Mouse (Mus musculus) T-helper 2 cell (primary cell): Measurements from ENCODE around the gene Dkc1.

Source experiments
- in situ Hi-C: fragments of 300-600 bp; cut with MboI, MseI; formaldehyde crosslinking; loops from one replicate; pipeline ENCODE4 v1.15.1; 2025; ENCODE audit warnings: high pct_unique_total_duplicates

Gene Dkc1

DNA sequence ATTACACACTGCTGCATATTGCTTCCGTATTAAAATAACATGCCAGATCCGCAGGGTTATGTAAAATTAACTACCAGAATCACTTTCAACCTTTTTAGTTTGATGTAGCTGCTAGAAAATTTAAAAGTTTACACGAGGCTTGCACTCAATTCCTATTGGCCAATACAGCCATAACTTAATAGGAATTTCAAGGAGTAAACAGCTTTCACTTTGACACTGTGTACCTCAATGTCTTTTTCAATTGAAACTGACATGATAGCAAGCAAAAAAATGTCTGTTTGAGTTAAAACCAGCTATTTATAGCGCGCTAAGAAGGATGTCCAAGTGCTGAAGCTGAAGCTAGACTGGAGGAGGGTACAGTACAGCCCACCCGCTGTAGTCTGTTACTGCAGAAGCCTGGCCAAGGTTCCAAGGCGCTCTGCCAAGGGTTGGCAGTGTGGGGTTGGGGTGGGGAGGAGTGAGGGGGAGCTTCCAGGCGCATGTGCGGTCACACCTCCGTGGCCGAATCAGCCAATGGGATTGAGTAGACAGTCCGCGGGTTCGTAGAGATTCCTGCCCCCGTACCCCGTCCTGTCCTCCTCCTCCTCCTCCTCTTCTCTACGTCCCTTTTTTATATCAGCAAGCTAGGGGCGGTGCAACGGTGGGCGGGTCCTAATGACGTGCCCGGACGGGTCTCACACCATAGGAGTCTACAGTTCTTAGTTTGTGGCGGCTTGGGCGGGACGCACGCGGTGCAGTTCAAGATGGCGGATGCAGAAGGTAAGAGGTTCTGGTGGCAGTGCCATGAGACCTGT, at the start of gene Dkc1:
TSS of gene Dkc1 (plus strand) at position 486 of the 794 bp plus-strand sequence.
- in situ Hi-C loops, result no loop called here

DNA sequence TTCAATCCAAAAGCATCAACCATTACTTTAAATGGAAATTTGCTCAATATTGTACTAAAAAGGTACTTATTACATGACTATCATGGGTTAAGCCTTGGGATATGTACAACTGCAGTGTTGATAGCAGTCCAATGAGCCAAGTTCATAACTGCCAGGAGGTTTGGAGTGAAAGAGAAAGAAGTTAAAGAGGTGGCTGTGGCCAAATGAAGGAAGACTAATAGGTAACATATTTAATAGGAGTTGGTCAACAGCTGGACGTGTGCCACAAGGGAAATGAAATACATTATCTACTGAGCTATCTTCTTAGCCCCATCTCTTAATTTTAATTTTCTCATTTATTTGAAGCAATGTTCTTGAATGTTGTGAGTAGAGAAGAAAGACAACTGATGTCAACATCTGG, 49.7 kb upstream of the Dkc1 start:
- in situ Hi-C loops, result no loop called here

DNA sequence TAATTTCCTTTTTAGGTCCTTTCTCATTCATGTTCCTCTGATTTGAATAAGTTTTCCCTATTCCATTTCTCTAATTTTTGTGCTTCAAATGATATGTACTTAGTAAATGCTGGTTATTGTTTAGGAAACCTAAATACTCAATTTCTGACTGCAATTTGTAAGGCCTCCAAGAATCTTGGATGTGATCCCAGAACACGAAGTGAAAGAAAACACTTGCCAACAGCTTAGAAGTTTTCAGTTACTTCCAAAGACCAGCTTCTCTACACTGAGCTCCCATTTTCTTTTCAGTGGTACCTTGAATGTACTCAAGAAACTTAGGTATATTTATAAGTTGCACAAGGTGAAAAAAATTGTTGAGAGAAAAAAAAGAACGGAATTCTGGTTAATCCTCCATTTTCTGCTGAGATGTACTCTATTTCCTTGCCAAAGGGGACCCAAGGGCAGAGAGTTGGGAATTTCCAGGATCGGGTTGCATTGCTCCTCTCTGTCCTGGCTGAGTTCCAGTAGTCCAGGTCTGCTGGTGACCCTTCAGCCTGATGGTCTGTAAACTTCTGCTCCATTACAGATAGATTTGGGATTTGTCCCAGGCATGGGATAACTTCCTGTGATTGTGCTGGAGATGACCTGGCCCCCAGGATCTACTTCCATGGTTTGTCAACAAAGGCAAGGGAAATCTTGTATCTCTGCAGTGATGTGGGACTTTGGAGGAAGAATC, 48.6 kb upstream of the Dkc1 start:
- in situ Hi-C loops, result no loop called here

DNA sequence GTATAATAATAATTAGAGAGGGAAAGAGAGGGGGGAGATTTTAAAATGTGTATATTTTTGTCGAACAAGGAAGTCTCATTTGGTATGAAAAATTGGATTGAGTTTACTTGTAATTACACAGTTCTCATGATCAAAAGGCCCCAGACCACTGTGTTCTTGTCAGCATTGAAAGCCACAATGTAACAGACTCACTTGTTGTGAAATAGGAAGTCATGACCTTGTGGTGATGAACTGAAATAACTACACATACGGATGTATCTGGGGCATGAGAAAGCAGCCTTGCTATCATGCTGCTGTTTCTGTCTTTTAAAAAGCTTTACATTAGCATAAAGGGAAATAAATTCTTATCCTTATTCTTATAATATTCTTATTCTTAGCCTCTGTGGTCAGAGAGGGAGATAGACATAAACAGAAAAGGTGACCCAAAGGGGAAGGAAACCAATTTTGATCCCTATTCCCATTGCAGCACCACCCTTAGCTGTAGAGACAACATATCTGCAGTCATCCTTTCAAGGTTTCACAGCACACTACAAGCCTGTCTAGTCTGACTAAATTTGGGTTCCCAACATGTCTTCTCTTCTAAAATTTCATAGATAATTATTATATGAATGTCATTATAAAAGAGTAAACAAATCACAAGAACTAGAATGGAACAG, 39.4 kb upstream of the Dkc1 start:
- in situ Hi-C loops, result loop anchor here (10.0 kb wide), 1 partner anchor 1679 kb away; no protein-coding TSS in a partner anchor

DNA sequence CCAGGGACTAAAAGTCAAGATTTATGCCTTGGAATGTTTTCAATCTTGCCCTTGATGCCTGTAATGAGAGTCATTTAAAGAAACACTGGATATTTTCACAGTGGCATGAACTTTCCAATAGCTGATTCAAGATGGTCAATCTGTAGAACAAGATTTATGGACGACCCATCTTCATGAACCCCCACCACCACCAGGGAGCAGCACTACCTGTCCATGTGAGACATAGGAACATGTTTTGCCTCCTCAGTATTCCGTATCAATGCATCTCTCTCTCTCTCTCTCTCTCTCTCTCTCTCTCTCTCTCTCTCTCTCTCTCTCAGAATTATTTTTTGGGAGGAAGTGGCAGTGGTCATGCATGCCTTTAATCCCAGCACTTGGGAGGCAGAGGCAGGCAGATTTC, 13.3 kb upstream of the Dkc1 start:
- in situ Hi-C loops, result no loop called here

DNA sequence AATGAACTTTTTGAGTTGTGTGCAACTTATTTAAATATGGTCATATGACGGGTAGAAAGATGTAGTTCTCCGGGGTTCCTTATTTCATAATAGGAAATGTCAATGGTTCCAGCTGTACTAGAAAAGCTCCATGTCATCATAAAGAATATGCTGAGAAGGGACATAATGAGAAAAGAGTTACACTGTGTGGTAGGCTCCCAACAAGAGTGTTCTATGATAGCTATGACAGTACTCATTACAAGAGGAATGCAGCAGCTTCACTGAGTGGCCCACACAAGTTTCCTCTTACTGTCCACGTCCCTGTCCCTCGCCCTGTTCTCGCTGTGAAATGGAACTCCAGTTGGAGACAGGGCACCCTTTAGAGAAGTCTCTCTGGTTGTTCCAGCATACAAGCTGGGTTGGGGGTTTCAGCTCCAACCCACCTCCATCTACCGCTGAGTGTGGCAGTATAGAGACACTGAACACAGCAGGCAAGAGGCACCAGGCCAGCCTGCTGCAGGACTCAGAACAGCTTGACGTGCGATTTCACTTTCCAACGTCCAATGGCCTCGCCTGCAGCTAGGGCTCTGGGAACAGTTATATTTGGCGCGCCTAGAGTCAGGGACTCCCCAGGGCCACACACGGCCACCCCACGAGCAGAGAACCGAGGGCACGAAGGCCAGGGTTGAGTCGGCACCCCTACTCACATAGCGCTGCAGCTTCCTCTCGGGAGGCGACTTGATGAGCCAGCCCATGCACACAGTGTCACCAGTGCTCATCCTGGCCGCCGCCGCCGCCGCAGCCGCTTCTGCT, 11.5 kb upstream of the Dkc1 start:
- in situ Hi-C loops, result no loop called here

DNA sequence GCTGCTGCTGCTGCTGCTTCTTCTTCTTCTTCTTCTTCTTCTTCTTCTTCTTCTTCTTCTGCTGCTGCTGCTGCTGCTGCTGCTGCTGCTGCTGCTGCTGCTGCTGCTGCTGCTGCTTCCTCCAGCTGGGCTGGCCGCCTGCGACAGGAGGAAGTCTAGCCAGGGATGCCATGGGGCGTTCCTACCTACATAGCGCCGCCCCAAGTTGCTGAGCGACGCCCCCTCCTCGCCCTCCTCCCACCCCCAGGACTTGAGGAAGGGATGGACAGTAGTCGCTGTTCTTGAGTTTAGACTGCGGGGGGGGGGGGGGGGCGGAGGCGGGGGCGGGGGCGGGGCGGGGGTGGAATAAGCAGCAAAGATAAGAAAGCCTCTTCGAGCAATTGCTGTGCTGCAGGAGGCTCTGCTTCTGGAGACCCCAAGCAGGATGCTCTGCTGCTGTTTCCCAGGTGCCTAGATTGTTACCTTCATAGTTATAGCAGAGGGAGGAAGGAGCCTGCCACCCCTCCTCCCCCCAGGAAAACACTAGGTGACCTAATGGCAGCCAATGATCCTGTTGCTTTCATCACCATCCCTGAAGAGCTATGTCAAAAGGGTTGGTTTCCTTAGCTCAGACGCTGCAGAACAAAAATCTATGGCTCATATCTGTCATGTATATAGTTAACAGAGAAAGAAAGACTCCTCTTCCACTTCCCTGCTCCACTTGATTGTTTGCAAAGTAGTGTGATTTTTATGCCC, 10.7 kb upstream of the Dkc1 start, which contains the start of gene Gab3:
TSS of gene Gab3 (minus strand) at position 685 of the 735 bp plus-strand sequence.
- in situ Hi-C loops, result loop anchor here (5.0 kb wide), 1 partner anchor 1512 kb away; no protein-coding TSS in a partner anchor

DNA sequence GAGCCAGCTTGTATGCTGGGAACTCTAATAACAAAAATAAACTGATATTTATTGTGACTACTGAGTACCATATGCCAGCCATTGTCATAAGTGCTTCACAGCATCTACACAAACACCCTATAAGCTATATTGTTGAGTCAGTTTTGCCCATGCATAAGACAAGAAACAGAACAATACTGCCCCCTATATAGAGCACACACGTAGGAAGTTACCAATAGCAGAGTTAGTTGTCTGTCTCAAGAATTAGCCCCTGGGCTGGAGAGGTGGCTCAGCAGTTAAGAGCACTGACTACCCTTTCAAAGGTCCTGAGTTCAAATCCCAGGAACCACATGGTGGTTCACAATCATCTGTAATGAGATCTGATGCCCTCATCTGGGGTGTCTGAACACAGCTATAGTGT, 10.0 kb upstream of the Dkc1 start:
- in situ Hi-C loops, result loop anchor here (5.0 kb wide), 1 partner anchor 1512 kb away; no protein-coding TSS in a partner anchor

DNA sequence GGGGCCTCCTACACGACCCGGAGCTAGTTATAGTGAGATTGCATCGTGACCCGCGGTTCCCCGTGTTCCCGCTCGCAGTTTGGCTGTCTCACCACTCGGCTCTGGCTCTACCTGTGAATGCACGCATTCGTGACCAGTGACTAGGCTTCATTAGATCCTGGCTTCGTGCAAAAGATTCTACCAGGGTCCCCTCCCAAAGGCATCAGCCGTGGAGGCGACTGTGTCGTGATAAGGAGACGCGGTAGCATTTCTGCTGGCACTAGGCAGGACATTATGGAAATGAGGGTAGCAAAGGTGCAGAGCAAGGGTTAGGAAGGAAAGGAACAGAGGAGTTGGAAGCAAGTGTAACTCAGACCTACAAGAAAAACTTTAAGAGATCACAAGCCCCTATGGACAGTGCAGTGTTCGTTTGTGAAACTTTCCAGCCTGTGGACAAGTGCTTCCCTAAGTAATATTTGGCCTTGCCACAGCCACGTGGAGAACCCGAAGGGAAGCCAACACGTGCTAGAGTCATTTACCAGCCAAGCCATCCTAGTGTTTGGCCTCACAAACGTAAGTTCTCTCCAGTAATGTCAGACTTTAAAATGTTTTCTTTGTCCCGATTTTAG, 613 bp downstream of the Dkc1 start:
- in situ Hi-C loops, result no loop called here

DNA sequence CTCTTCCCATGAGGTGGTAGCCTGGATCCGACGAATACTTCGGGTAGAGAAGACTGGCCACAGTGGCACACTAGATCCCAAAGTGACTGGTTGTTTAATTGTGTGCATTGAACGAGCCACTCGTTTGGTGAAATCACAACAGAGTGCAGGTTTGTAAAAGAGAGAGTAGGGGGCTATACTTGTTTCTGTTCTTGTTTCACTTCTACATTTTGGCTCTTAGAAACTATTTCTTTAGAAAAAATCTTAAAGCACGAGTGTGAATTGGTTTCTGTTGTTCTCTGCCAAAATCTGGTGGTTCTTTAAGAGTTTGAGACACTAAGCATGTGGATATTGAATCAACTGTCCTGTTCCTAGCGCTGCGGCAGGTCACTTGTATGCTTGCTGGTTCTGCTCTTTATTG, 3.1 kb downstream of the Dkc1 start:
- in situ Hi-C loops, result no loop called here

DNA sequence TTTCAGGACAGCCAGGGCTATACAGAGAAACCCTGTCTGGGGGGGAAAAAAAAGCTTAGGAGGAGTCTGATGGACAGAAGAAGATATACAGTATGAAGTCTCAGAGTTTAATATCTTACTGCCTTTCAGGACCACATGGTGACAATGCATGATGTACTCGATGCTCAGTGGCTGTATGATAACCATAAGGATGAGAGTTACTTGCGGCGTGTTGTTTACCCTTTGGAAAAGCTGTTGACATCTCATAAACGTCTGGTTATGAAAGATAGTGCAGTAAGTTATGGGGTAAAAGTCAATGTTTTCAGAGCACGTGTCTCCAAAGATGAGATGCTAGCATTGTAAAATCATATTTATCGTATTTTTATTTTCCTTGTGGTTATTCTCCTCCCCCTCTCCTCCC, 6.6 kb downstream of the Dkc1 start:
- in situ Hi-C loops, result no loop called here

DNA sequence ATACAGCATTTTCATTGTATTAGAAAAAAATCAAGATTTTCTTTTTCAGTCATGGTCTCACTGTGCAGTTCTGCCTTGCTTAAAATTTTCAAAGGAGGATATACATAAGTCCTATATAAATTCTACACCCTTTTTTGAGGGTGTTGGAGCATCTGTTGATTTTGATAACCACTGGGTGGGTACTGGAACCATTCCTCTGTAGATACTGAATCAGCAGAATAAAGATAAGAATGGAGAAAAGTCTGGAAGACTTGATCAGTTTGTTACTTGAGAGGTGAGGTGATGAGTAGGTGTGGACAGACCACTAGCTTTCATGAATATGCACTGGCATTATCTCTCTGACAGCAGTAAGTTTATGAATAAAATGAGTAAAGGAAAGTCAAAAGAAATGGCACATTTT, 19.9 kb downstream of the Dkc1 start:
- in situ Hi-C loops, result no loop called here

DNA sequence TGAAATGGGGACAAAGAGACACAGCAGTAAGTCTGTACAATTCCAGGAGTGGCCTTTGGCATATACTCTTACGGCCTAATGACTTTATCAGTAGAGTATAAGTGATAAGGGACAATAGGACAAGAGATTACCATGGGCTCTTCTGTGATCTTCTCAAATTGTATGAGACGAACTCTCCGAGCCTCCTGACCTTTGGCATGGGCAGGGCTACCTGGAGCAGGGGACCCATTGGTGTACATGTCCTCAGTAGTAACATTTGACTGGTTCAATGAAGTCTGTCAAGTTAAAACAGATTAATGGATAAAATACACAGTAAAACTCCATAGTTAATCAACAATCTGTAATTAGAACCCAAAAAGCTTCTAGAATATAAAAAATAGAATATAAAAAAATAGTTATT, 30.0 kb downstream of the Dkc1 start:
- in situ Hi-C loops, result no loop called here

DNA sequence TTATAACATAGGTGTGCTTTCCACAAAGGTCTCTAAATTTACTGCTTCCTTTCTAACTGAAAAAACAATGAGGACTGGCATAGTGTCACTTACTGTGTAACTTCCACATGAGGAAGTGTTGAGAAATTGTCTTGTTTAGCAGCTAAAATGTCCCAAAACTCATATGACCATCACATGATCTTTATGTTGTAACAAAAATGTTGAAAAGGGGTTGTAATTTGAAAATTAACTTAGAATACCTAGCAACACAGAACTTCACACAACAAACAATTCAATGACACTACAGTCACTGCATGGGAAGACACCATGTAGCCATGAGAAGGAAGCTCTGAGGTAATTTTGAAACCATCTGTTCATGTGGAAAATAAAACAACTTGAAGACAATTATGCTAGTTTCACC, 31.2 kb downstream of the Dkc1 start:
- in situ Hi-C loops, result no loop called here

DNA sequence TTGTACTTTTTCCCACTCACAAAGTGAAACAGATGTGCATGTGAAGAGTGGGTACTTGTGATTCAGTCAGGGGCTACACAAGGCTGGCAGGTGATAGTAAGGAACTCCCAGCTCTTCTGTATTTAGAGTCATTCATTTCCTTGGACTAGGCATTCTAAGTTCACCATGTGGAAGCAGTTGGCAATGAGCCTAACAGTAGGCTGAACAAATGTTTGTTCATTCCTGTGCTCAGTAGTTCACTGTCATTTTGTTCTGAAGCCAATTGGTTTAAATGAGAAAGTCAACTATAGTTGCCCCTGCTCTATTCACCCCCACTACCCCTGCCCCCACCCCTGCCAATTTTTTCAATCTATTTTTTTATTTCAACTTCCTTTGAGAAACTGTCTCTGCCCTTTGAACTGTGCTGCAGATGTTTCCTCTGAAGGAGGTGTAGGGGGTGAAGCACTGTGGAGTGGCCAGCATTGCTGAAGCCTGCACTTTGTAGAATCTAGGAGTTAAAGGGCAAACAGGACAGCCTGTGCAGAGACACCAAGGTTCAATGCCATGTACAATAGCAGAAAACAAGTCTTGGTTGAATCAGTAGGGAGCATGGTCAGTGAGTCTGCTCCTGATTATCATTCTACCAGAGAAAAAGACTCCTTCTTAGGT, 32.8 kb downstream of the Dkc1 start:
- in situ Hi-C loops, result no loop called here

DNA sequence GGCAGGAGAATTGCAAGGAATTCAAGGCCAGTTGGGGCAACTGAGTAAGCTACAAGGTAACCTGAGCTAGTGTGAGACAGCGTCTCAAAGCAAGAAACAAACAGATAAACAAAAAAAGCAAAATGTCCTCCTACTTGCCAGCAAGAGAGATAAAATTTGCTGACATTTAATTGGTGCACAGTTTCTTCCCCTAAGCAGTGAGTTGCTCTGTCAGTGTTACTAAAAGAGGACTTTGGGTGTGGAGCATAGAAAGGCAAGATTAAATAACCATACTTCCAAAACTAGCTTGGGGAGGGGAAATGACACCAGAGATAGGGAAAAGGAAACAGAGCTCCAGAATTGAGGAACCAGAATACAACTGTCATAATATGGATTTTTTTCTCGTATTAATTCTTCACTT, 33.8 kb downstream of the Dkc1 start:
- in situ Hi-C loops, result no loop called here

DNA sequence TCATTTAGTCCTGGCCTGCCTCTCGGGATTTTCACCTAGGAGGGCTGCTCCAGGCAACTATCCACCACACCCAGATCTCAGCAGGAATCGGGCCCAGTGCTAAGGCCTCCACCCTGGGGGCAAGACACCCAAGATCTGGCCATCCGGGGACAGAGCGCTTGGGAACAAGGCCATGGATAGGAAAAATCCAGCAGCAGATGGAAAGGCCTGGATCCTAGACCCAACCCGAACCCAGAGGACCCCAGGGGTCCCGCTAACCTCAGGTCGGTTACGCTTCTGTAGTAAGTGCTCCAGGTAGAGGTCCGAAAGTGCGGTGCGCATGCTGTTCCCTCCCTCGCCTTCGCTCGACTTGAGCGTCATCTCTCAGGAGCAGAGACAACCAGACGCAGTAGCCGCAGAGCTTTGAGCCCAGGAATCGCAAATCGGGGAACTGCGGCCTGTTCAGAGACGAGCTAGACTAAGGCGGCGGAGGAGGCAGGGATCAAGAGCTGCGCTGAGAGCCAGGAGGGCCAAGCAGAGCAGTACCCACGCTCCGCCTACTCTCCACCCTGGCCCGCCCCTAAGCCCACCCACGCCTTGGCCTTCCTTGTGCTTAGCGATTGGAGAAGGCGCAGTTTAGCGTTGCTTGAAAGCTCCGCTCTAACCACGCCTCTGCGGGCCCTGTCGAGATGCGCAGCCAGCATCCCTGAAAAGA, 35.0 kb downstream of the Dkc1 start, which contains the start of gene Mpp1:
TSS of gene Mpp1 (minus strand) at position 550 of the 694 bp plus-strand sequence.
- in situ Hi-C loops, result no loop called here

DNA sequence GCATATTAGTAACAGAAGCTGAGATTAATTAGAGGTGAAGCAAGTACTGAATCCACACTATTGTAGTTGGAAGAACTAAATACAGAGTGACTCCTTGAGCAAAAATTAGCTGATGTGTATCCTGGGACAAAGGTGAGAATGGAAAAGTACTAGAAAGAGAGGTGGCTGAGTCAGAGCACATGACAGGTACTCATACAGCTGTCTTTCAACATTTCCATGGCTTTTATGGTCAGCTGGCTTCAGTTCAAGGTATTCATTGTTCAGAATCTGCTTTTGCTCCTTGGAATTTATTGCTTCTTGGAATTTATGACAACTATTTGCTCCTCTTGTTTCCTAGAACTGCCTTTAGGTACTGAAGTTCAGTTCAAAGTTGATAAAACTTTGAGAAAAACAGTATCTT, 41.3 kb downstream of the Dkc1 start:
- in situ Hi-C loops, result no loop called here

DNA sequence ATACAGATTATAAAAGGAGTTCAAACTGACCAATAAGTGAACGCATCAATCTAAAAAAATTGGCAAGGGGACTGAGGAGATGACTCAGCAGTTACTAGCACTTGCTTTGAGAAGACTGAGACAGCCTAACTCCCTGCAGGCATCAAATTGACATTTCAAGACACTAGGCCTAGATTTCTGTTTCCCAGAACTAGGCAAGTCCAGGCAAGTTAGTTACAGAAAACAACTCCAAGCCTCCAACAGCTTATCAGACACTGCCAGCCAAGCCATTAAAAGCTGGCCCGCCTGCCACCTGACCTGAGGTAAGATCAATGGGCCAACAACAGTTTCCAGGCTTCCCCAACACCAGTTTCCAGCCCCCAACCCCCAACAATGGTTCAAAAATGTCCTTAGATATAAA, 42.1 kb downstream of the Dkc1 start:
- in situ Hi-C loops, result no loop called here
